Mouse (Mus musculus): ENCODE measurements around the gene Psmc2. TPM values are rescaled to one million over a fixed set of nuclear protein-coding genes. Genes with fewer than 3 reads are reported as not detected.

Psmc2 gene
- 100 to 1,000 TPM; 128 to 130 TPM for polyA plus RNA-seq (2012; fragmentation: generic; extraction: Trizol)

DNA sequence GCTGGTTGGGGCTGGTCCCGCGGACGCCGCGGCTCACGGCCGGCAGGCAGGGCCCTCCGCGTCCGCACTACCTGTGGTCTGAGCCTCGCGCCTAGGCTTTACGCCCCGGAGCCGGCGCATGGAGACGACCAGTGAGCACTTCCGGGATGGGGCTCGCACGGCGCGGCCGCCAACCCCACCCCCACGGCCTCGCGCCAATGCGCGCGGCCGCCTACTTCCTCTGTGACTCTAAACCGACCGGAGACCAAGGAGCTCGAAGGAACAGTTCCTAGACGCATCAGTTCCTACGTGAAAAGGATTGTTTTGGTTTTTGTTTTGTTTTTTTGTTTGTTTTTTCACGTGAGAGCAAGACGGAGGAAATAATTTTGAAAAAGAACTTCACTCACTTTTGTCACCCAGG is at the start of gene Psmc2, which contains the start of gene Dnajc2:
Psmc2 (plus strand) TSS at position 231 of the 400 bp plus-strand sequence.
Dnajc2 (minus strand) TSS at position 199 of the 400 bp plus-strand sequence.

DNA sequence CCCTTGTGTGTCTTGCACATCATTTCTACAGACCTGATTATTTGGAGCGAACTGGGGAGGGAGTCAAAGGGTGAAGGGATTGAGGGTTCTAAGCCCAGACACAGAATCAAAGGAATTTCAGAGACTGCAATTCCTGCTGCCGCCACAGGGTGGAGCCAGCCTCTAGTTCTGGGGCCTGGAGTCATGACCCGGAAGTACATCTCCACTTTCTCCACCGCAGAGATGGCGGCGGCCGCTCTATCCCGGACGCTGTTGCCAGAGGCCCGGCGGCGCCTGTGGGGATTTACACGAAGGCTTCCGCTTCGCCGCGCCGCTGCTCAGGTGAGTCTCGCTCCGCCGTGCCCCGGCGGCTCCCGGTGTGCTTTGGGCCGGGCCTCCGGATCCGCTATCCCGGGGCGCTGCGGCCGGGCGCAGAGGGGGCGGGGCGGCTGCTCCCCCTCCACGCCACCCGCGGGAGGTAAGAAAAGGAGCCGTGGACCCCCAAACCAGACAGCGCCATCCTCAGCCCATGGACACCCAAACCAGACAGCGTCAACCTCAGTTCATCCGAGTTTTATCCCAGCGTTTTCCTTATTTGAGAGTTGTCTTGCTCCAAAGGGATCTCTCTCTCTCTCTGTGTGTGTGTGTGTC is 48.0 kb upstream of the Psmc2 start, which contains the start of gene Pmpcb:
Pmpcb (plus strand) TSS at position 186 of the 630 bp plus-strand sequence.

Other genes starting within 250 kb of the Psmc2 start
- 10 to 100 TPM in 1 of 2 experiments, under 1 TPM in 1; 0.63 to 50.5 TPM for gene Lrrc17, start 241.7 kb upstream of the Psmc2 start, polyA plus RNA-seq (2012; fragmentation: generic; extraction: Trizol)
- gene Fbxl13, start 139.6 kb upstream of the Psmc2 start, polyA plus RNA-seq (2012; fragmentation: generic; extraction: Trizol): under 1 TPM; 0.04 to 0.12 TPM
- 10 to 100 TPM in 1 of 2 experiments, 1 to 10 TPM in 1; 2.7 to 22.1 TPM for gene Armc10, start 139.5 kb upstream of the Psmc2 start, polyA plus RNA-seq (2012; fragmentation: generic; extraction: Trizol)
- 1 to 10 TPM in 1 of 2 experiments, under 1 TPM in 1; 0.15 to 1.4 TPM for gene Napepld, start 83.9 kb upstream of the Psmc2 start, polyA plus RNA-seq (2012; fragmentation: generic; extraction: Trizol)
- gene Pmpcb, start 48.1 kb upstream of the Psmc2 start, polyA plus RNA-seq (2012; fragmentation: generic; extraction: Trizol): 10 to 100 TPM; 83.6 to 92.9 TPM
- 1 to 10 TPM; 3.0 to 7.6 TPM for gene Dnajc2, start within 50 bp of the Psmc2 start, polyA plus RNA-seq (2012; fragmentation: generic; extraction: Trizol)
- not detected for gene Slc26a5, start 80.3 kb downstream of the Psmc2 start, polyA plus RNA-seq (2012; fragmentation: generic; extraction: Trizol)